Mouse (Mus musculus) C2C12 (cell line): ENCODE data around the gene Slc4a5.

Experiments
- CEBPB ChIP-seq: IDR thresholded peaks from one replicate; pipeline ENCODE4 v1.6.1; 2011; ENCODE audit warnings: low read depth, mild to moderate bottlenecking, control low read depth, moderate library complexity
- CTCF ChIP-seq: IDR thresholded peaks from one replicate; pipeline ENCODE4 v1.5.1; 2011; ENCODE audit not compliant: control insufficient read depth, insufficient read depth, insufficient read length
- MAX ChIP-seq: IDR thresholded peaks from one replicate; pipeline ENCODE4 v1.6.1; 2011; ENCODE audit warnings: mild to moderate bottlenecking, control low read depth
- MYOG ChIP-seq: IDR thresholded peaks from one replicate; pipeline ENCODE4 v1.6.1; 2011; ENCODE audit not compliant: control insufficient read depth, insufficient read length; ENCODE audit errors: extremely low read depth

DNA sequence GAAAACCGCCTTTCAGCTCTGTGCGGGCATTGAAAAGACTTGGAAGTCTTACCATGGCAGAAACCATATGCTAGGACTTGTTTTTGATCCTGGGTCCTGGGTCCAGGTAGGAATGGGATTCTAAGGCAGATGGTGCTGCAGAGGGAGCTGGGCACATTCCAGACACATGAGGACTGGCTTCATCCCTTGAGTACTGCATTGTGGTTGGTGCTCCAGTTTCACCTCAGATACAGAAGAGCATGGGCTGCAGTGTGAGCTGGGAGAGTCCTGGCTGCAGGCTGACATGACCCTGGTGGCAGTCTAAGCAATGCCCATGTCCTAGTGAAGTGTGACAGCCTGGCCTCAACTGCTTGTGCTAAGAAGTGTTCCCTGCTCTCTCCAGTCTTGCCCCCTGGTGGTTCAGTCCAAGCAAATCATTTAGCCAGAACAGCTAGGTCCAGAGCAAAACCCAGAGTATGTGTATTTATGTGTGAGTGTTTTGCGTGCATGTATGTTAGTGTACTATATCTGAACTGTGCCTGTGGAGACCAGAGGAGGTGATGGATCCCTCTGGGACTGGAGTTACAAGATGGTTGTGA, 34.7 kb upstream of the Slc4a5 start:
- TF ChIP-seq CEBPB: no peak
- no peak for TF ChIP-seq CTCF
- TF ChIP-seq MAX: no peak
- no peak for TF ChIP-seq MYOG
